In genomic region chr7:45125649-45126048, GRCm38 (mm10) we compare ENCODE assay signal across 7 mouse cellular contexts. TPM values are rescaled to one million over a fixed set of nuclear protein-coding genes. Genes with fewer than 3 reads are reported as not detected.
DNase-seq lines count a peak whose midpoint lies in the region; ATAC-seq and TF ChIP-seq lines count a peak whose summit lies in the region.
"Not testable (repeated sequence)": the region's sequence is repeated elsewhere in the genome, so short reads cannot be mapped to it uniquely, and the experiment has no call there.

No protein-coding gene starts in this region.

- H3K4me2 ChIP-seq in heart, embryonic 12.5 days: not testable (repeated sequence)
- peak overlapping the region; percentile 71 for H3K4me2 ChIP-seq in intestine, embryonic 15.5 days (replicated peaks)
- H3K4me2 ChIP-seq in limb, embryonic 12.5 days: peak overlapping the region; percentile 92
- H3K4me2 ChIP-seq in lung, embryonic 14.5 days: peak overlapping the region; percentile 92

- peaks cover 28% of the 10 kb centered on the region for H3K4me1 ChIP-seq in bone marrow macrophage, adult 2 months (ENCODE audit: control insufficient read depth, insufficient read depth, low read length)
- peaks cover 70% of the 10 kb centered on the region for H3K4me1 ChIP-seq in forebrain, embryonic 10.5 days
- H3K4me1 ChIP-seq in heart, embryonic 12.5 days (replicated peaks): peaks cover 51% of the 10 kb centered on the region
- H3K4me1 ChIP-seq in intestine, embryonic 15.5 days (replicated peaks): peaks cover 43% of the 10 kb centered on the region
- H3K4me1 ChIP-seq in limb, embryonic 12.5 days (replicated peaks): peaks cover 48% of the 10 kb centered on the region
- H3K4me1 ChIP-seq in lung, embryonic 14.5 days (ENCODE audit: insufficient read depth): peaks cover 19% of the 10 kb centered on the region

- not testable (repeated sequence) for ATAC-seq in heart, embryonic 12.5 days (ENCODE audit: insufficient number of reproducible peaks, low FRiP score); intestine, embryonic 15.5 days; limb, embryonic 12.5 days (ENCODE audit: insufficient number of reproducible peaks, insufficient read depth, low FRiP score, low TSS enrichment, low read depth); lung, embryonic 14.5 days (ENCODE audit: insufficient read depth)

- not testable (repeated sequence) for TF ChIP-seq CTCF in bone marrow macrophage, adult 2 months (IDR thresholded peaks at IDR 0.05; ENCODE audit: low read depth, low read length); lung, embryonic 14.5 days (IDR thresholded peaks at IDR 0.05; ENCODE audit: low read depth)

- not testable (repeated sequence) for TF ChIP-seq POLR2A in bone marrow macrophage, adult 2 months (IDR thresholded peaks at IDR 0.05; ENCODE audit: borderline replicate concordance, low read depth, low read length)

- peak overlapping the region; percentile 84; the same call in 1 of the 2 replicates for H3K27ac ChIP-seq in bone marrow macrophage, adult 2 months (ENCODE audit: insufficient read depth, low read depth, low read length)
- H3K27ac ChIP-seq in forebrain, embryonic 10.5 days: peak overlapping the region; percentile 100
- peak overlapping the region; percentile 72; the same call in 1 of the 2 replicates for H3K27ac ChIP-seq in heart, embryonic 12.5 days (ENCODE audit: poor library complexity, severe bottlenecking)
- H3K27ac ChIP-seq in intestine, embryonic 15.5 days: peak overlapping the region; percentile 87
- peak overlapping the region; percentile 88; the same call in 1 of the 2 replicates for H3K27ac ChIP-seq in limb, embryonic 12.5 days
- H3K27ac ChIP-seq in lung, embryonic 14.5 days (ENCODE audit: low read depth): peak overlapping the region; percentile 95

- DNase-seq in forebrain, embryonic 10.5 days (ENCODE audit: extremely low spot score, low spot score); lung, embryonic 14.5 days: not testable (repeated sequence)
- peak; percentile 44 for DNase-seq in neural tube, embryonic 10.5 days (ENCODE audit: extremely low spot score, low spot score)

- 67% methylated on average over 5 of the region's 5 CpGs for WGBS in forebrain, embryonic 10.5 days
- WGBS in heart, embryonic 12.5 days: 73% methylated on average over 5 of the region's 5 CpGs
- WGBS in intestine, embryonic 15.5 days: 60% methylated on average over 5 of the region's 5 CpGs
- WGBS in limb, embryonic 12.5 days: 68% methylated on average over 5 of the region's 5 CpGs
- WGBS in lung, embryonic 14.5 days: 58% methylated on average over 5 of the region's 5 CpGs

- H3K4me3 ChIP-seq in bone marrow macrophage, adult 2 months (ENCODE audit: insufficient read depth, low read length): peak overlapping the region; percentile 72
- H3K4me3 ChIP-seq in forebrain, embryonic 10.5 days: peak overlapping the region; percentile 98
- not testable (repeated sequence) for H3K4me3 ChIP-seq in heart, embryonic 12.5 days; intestine, embryonic 15.5 days (replicated peaks)
- H3K4me3 ChIP-seq in limb, embryonic 12.5 days (replicated peaks): 0 out of 2 replicates have a peak overlapping the region, but pooled peaks have one; percentile 91
- peak overlapping the region; percentile 67; the same call in 1 of the 2 replicates for H3K4me3 ChIP-seq in lung, embryonic 14.5 days (ENCODE audit: low read depth, low read length)

- not testable (repeated sequence) for H3K9ac ChIP-seq in heart, embryonic 12.5 days
- H3K9ac ChIP-seq in intestine, embryonic 15.5 days: peak overlapping the region; percentile 99
- peak overlapping the region; percentile 99 for H3K9ac ChIP-seq in limb, embryonic 12.5 days (replicated peaks)
- peak overlapping the region; percentile 97 for H3K9ac ChIP-seq in lung, embryonic 14.5 days

- not testable (repeated sequence) for H3K27me3 ChIP-seq in forebrain, embryonic 10.5 days (ENCODE audit: poor library complexity, severe bottlenecking); heart, embryonic 12.5 days (replicated peaks); intestine, embryonic 15.5 days (replicated peaks); limb, embryonic 12.5 days; lung, embryonic 14.5 days (ENCODE audit: insufficient read depth, low read length)

- not testable (repeated sequence) for H3K9me3 ChIP-seq in forebrain, embryonic 10.5 days; heart, embryonic 12.5 days (replicated peaks); intestine, embryonic 15.5 days; limb, embryonic 12.5 days; lung, embryonic 14.5 days (ENCODE audit: low read depth, low read length)

- H3K36me3 ChIP-seq in forebrain, embryonic 10.5 days (replicated peaks): peaks cover 59% of the 10 kb centered on the region
- peaks cover 52% of the 10 kb centered on the region for H3K36me3 ChIP-seq in heart, embryonic 12.5 days
- H3K36me3 ChIP-seq in intestine, embryonic 15.5 days: peaks cover 40% of the 10 kb centered on the region
- H3K36me3 ChIP-seq in limb, embryonic 12.5 days: peaks cover 52% of the 10 kb centered on the region
- peaks cover 63% of the 10 kb centered on the region for H3K36me3 ChIP-seq in lung, embryonic 14.5 days (ENCODE audit: insufficient read depth)

RNA-seq across cellular contexts. Expression of gene Rps11, which starts 1.4 kb away (rescaled TPM):
- 1,675 and 1,722 TPM in 2 replicates for polyA plus RNA-seq in bone marrow macrophage, adult 2 months (2012; ENCODE audit: insufficient read depth, insufficient read length, missing spikeins)
- polyA plus RNA-seq in forebrain, embryonic 10.5 days (2016; fragmentation: Nextera tagmentation; extraction: Ambion mirVana): 1,843 and 1,853 TPM in 2 replicates
- 1,003 and 1,022 TPM in 2 replicates for polyA plus RNA-seq in heart, embryonic 12.5 days (2016; fragmentation: Nextera tagmentation; extraction: Ambion mirVana)
- polyA plus RNA-seq in intestine, embryonic 15.5 days (2015; fragmentation: Nextera tagmentation; extraction: Ambion mirVana): 1,711 TPM in 2 replicates
- polyA plus RNA-seq in limb, embryonic 12.5 days (2016; fragmentation: Nextera tagmentation; extraction: Ambion mirVana): 1,572 and 1,576 TPM in 2 replicates
- polyA plus RNA-seq in lung, embryonic 14.5 days (2014; fragmentation: Nextera tagmentation; extraction: Ambion mirVana): 1,873 and 1,878 TPM in 2 replicates

RNA-seq across cellular contexts. Expression of gene Rpl13a, which starts 2.9 kb away (rescaled TPM):
- polyA plus RNA-seq in bone marrow macrophage, adult 2 months (2012; ENCODE audit: insufficient read depth, insufficient read length, missing spikeins): 1,569 and 1,898 TPM in 2 replicates
- polyA plus RNA-seq in forebrain, embryonic 10.5 days (2016; fragmentation: Nextera tagmentation; extraction: Ambion mirVana): 1,219 and 1,234 TPM in 2 replicates
- polyA plus RNA-seq in heart, embryonic 12.5 days (2016; fragmentation: Nextera tagmentation; extraction: Ambion mirVana): 868 and 880 TPM in 2 replicates
- polyA plus RNA-seq in intestine, embryonic 15.5 days (2015; fragmentation: Nextera tagmentation; extraction: Ambion mirVana): 1,301 and 1,445 TPM in 2 replicates
- 1,352 and 1,447 TPM in 2 replicates for polyA plus RNA-seq in limb, embryonic 12.5 days (2016; fragmentation: Nextera tagmentation; extraction: Ambion mirVana)
- polyA plus RNA-seq in lung, embryonic 14.5 days (2014; fragmentation: Nextera tagmentation; extraction: Ambion mirVana): 1,527 and 1,587 TPM in 2 replicates

RNA-seq across cellular contexts. Expression of gene Gm45713, which starts 10.4 kb away (rescaled TPM):
- polyA plus RNA-seq in bone marrow macrophage, adult 2 months (2012; ENCODE audit: insufficient read depth, insufficient read length, missing spikeins): not detected in 2 replicates
- 0.11 and 0.27 TPM in 2 replicates for polyA plus RNA-seq in forebrain, embryonic 10.5 days (2016; fragmentation: Nextera tagmentation; extraction: Ambion mirVana)
- 0.22 and 0.50 TPM in 2 replicates for polyA plus RNA-seq in heart, embryonic 12.5 days (2016; fragmentation: Nextera tagmentation; extraction: Ambion mirVana)
- polyA plus RNA-seq in intestine, embryonic 15.5 days (2015; fragmentation: Nextera tagmentation; extraction: Ambion mirVana): 0.24 and 0.28 TPM in 2 replicates
- 0.32 TPM in 1 of 2 replicates, not detected in the other for polyA plus RNA-seq in limb, embryonic 12.5 days (2016; fragmentation: Nextera tagmentation; extraction: Ambion mirVana)
- polyA plus RNA-seq in lung, embryonic 14.5 days (2014; fragmentation: Nextera tagmentation; extraction: Ambion mirVana): 1.2 and 1.4 TPM in 2 replicates

RNA-seq across cellular contexts. Expression of gene Flt3l, which starts 10.6 kb away (rescaled TPM):
- polyA plus RNA-seq in bone marrow macrophage, adult 2 months (2012; ENCODE audit: insufficient read depth, insufficient read length, missing spikeins): 28.2 and 30.8 TPM in 2 replicates
- 1.1 and 1.4 TPM in 2 replicates for polyA plus RNA-seq in forebrain, embryonic 10.5 days (2016; fragmentation: Nextera tagmentation; extraction: Ambion mirVana)
- 1.1 and 1.2 TPM in 2 replicates for polyA plus RNA-seq in heart, embryonic 12.5 days (2016; fragmentation: Nextera tagmentation; extraction: Ambion mirVana)
- 1.8 and 2.0 TPM in 2 replicates for polyA plus RNA-seq in intestine, embryonic 15.5 days (2015; fragmentation: Nextera tagmentation; extraction: Ambion mirVana)
- 0.71 and 0.83 TPM in 2 replicates for polyA plus RNA-seq in limb, embryonic 12.5 days (2016; fragmentation: Nextera tagmentation; extraction: Ambion mirVana)
- polyA plus RNA-seq in lung, embryonic 14.5 days (2014; fragmentation: Nextera tagmentation; extraction: Ambion mirVana): 0.72 and 1.1 TPM in 2 replicates

RNA-seq across cellular contexts. Expression of gene Fcgrt, which starts 22.0 kb away (rescaled TPM):
- polyA plus RNA-seq in bone marrow macrophage, adult 2 months (2012; ENCODE audit: insufficient read depth, insufficient read length, missing spikeins): 149 and 150 TPM in 2 replicates
- polyA plus RNA-seq in forebrain, embryonic 10.5 days (2016; fragmentation: Nextera tagmentation; extraction: Ambion mirVana): 5.5 and 5.9 TPM in 2 replicates
- 28.1 and 28.3 TPM in 2 replicates for polyA plus RNA-seq in heart, embryonic 12.5 days (2016; fragmentation: Nextera tagmentation; extraction: Ambion mirVana)
- polyA plus RNA-seq in intestine, embryonic 15.5 days (2015; fragmentation: Nextera tagmentation; extraction: Ambion mirVana): 153 and 168 TPM in 2 replicates
- polyA plus RNA-seq in limb, embryonic 12.5 days (2016; fragmentation: Nextera tagmentation; extraction: Ambion mirVana): 12.3 and 13.4 TPM in 2 replicates
- polyA plus RNA-seq in lung, embryonic 14.5 days (2014; fragmentation: Nextera tagmentation; extraction: Ambion mirVana): 56.4 and 57.0 TPM in 2 replicates
